Mouse (Mus musculus) lung, embryonic 15.5 days (tissue): ENCODE results near the gene Zbed6. TPM values are rescaled to one million over a fixed set of nuclear protein-coding genes. Genes with fewer than 3 reads are reported as not detected.

Experiments
- ATAC-seq: fragments of 200-750 bp; cut with Nextera tagmentation; 2 replicates; pipeline ENCODE4 v1.8.0; 2017; ENCODE audit warnings: moderate number of reproducible peaks, borderline replicate concordance; ENCODE audit not compliant: low FRiP score, low TSS enrichment; ENCODE audit errors: extremely low read depth
- H3K27ac ChIP-seq: fragments of 300-500 bp; sonication (generic); 2 replicates; pipeline ENCODE4 v1.5.1; 2015; ENCODE audit warnings: moderate library complexity, mild to moderate bottlenecking, inconsistent platforms
- H3K27me3 ChIP-seq: fragments of 300-500 bp; sonication (generic); 2 replicates; pipeline ENCODE4 v1.6.1; 2015; ENCODE audit warnings: inconsistent platforms
- H3K36me3 ChIP-seq: fragments of 300-500 bp; sonication (generic); 2 replicates; pipeline ENCODE4 v1.6.1; 2015; ENCODE audit warnings: inconsistent platforms
- H3K4me1 ChIP-seq: fragments of 300-500 bp; sonication (generic); 2 replicates; pipeline ENCODE4 v1.6.1; 2015; ENCODE audit warnings: inconsistent platforms
- H3K4me2 ChIP-seq: fragments of 300-500 bp; sonication (generic); 2 replicates; pipeline ENCODE4 v1.6.1; 2015; ENCODE audit warnings: inconsistent platforms, mild to moderate bottlenecking, moderate library complexity
- H3K4me3 ChIP-seq: fragments of 300-500 bp; sonication (generic); 2 replicates; pipeline ENCODE4 v1.5.1; 2015; ENCODE audit warnings: mild to moderate bottlenecking, inconsistent platforms
- H3K9ac ChIP-seq: fragments of 300-500 bp; sonication (generic); 2 replicates; pipeline ENCODE4 v1.6.1; 2015; ENCODE audit warnings: inconsistent platforms
- H3K9me3 ChIP-seq: fragments of 300-500 bp; sonication (generic); 2 replicates; pipeline ENCODE4 v1.6.1; 2016; ENCODE audit warnings: inconsistent platforms
- WGBS: fragments of 180-500 bp; shearing (Covaris S2); methylation state at CpG from one replicate; pipeline ENCODE4 v1.1.7; 2015; 5-methylcytosine and 5-hydroxymethylcytosine counted together
- polyA plus RNA-seq: library from polyadenylated mRNA; unstranded; fragments of >200 nt; fragmentation: Nextera tagmentation; extraction: Ambion mirVana; gene quantifications from 2 replicates; pipeline ENCODE4 v1.2.1, GENCODE M21; 2015

Gene Zbed6
- polyA plus RNA-seq, 1 experiment from 2014 or later, result not detected

DNA sequence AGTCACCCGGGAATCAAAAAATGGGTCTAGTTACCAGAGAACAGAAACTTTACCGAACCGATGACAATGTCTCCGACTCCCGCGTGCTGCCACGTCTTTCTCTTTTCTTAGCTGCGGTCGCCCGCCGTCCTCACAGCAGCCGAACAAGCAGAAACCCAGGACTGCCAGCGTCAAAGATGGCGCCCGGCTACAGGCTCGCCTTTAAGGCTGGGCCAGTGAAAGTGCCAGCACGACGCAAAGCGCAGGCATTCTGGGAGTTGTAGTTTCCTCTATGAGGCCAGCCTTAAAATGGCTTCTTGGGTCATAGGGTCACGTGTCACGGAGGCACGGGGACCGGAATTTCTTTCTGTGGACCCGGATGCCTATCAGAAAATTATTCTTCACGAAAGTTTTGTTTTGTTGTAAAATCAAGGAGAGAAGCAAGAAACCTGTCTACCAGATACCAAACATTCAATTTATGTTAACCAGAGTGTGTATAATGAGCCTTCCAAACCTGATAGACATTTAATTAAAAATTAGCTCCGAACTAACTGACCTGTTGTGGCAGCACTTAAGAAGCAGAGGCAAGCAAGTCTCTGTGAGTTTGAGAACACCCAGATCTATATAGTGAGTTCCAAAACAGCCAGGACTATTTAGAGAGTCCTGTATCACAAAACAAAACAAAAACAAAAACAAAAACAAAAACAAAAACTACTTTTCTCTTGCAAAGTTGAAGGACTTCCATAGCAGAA is 683 bp upstream of the Zbed6 start, which contains the start of gene Gm38394:
Gene Gm38394, minus strand, starts transcription at position 116 of the 731 bp plus-strand sequence.
- H3K9ac ChIP-seq, result peak within 1 kb of the TSS; percentile 87
- peak within 1 kb of the TSS; percentile 75 for H3K4me2 ChIP-seq
- no peaks in the 10 kb centered on the region for H3K9me3 ChIP-seq
- H3K4me3 ChIP-seq, result peak within 1 kb of the TSS; percentile 82
- 2% methylated on average over 26 of the region's 26 CpGs for WGBS
- no peaks in the 10 kb centered on the region for H3K27me3 ChIP-seq
- H3K4me1 ChIP-seq, result peaks cover 36% of the 10 kb centered on the region
- ATAC-seq, result peak; percentile 97
- H3K36me3 ChIP-seq, result peaks cover 26% of the 10 kb centered on the region
- H3K27ac ChIP-seq, result peak within 1 kb of the TSS; percentile 92

DNA sequence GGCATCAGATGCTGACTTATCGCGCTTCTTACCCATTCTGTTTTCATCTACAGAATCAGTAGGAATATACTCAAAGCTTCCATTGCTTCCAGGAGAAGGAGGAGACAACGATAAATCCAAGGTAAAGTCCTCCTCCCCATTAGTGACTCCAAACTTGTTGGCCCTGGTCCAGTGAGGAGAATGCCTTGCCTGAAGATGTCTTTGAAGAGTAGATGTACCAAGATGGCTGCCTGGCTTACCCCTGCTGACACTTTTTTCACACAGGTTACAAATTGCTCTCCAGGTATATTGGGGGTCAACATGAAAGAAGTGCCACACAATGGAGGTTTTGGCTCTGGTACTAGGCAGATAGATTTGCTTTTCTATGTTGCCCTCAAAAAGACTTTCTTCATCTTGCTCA is 1.8 kb downstream of the Zbed6 start:
- ATAC-seq, result no peak
- Histone ChIP-seq H3K27me3 (no peaks in the 10 kb centered on the region), H3K4me3 (peak overlapping the region; percentile 3; the same call in 1 of the 2 replicates), H3K9me3 (no peaks in the 10 kb centered on the region), H3K4me2 (peak overlapping the region; percentile 75; the same call in 1 of the 2 replicates), H3K4me1 (peaks cover 43% of the 10 kb centered on the region), H3K36me3 (peaks cover 29% of the 10 kb centered on the region), H3K27ac (no peak overlapping the region), H3K9ac (no peak overlapping the region)
- WGBS, result 71% methylated on average over 3 of the region's 3 CpGs

DNA sequence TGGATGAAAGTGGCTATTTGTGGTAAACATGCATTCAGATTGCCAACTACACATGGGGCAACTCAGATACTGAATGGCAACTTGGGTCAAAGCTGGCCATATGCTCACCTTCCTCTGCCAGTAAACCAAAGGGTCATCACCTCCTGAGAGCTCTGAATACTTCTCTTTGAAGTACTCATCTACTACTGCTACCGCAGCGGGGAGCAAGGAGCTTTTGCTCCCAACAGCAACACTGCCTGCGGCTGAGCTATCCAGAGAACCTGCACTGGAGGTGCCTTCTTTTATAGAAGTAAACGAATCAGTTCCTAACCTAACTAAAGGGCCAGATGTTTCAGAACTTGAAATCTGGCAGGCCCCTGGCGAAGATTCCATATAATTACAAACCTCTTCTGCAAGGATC is 3.9 kb downstream of the Zbed6 start:
- no peaks in the 10 kb centered on the region for H3K27me3 ChIP-seq
- no peak overlapping the region for H3K4me3 ChIP-seq
- H3K4me2 ChIP-seq, result 0 out of 2 replicates have a peak overlapping the region, but pooled peaks have one; percentile 2
- H3K4me1 ChIP-seq, result peaks cover 45% of the 10 kb centered on the region
- H3K9me3 ChIP-seq, result no peaks in the 10 kb centered on the region
- 49% methylated on average over 5 of the region's 5 CpGs for WGBS
- H3K27ac ChIP-seq, result no peak overlapping the region
- peaks cover 35% of the 10 kb centered on the region for H3K36me3 ChIP-seq
- no peak overlapping the region for H3K9ac ChIP-seq
- no peak for ATAC-seq

DNA sequence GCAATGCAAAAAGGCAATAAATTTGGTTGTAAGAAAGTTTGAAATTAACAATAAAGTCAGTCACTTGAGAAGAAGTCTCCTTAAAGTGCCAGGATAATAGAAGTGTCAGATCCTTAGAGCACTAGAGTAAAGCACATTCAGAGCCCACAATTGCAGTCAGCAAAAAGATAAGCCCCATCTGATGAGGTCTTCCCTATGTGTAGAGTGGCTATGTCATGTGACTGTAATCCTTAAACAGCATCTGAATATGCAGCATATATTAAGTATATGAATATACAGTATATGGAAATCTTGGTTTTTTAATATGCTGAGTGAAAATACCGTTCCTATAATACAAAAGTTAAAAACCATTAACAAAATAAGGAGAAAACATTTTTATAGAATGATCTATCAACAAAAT is 7.7 kb downstream of the Zbed6 start:
- Histone ChIP-seq H3K9me3 (no peaks in the 10 kb centered on the region), H3K9ac (no peak overlapping the region), H3K36me3 (peaks cover 24% of the 10 kb centered on the region), H3K4me2 (no peak overlapping the region), H3K27me3 (no peaks in the 10 kb centered on the region), H3K4me1 (peaks cover 25% of the 10 kb centered on the region), H3K27ac (no peak overlapping the region), H3K4me3 (no peak overlapping the region)
- WGBS, result 93% methylated on average over 1 of the region's 1 CpGs
- ATAC-seq, result no peak

DNA sequence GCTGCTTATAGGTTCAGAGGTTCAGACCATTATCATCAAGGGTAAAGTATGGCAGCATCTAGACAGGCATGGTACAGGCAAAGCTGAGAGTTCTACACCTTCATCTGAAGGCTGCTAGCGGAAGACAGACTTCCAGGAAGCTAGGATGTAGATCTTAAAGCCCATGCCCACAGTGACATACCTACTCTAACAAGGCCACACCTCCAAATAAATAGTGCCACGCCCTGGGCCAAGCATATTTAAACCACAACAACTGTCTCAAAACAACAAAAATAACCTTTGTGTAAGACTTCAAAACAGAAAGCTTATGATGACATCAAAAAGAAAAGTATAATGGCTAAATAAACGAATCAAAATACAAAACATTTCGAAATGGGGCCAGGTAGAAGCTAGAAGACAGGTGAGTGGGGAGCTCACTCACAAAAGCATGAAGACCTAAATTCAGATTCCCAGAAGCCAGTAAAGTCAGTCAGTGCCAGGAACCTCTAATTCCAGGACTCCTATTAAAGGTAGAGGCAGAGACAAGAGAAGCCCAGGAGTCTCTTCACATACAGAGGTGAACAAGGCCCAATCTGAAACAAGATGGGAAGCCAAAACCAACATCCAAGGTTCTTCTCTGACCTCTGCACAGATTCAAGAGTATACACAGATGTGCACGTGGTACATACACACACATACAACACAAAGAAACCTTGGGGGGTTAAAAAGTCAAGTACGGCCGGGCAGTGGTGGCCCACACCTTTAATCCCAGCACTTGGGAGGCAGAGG is 10.2 kb downstream of the Zbed6 start:
- Histone ChIP-seq H3K4me2 (no peak overlapping the region), H3K36me3 (peaks cover 27% of the 10 kb centered on the region), H3K27me3 (no peaks in the 10 kb centered on the region), H3K4me1 (peaks cover 8% of the 10 kb centered on the region; the same call in 1 of the 2 replicates), H3K9ac (no peak overlapping the region), H3K4me3 (no peak overlapping the region), H3K9me3 (no peaks in the 10 kb centered on the region), H3K27ac (no peak overlapping the region)
- no peak for ATAC-seq
- WGBS, result 90% methylated on average over 7 of the region's 7 CpGs

DNA sequence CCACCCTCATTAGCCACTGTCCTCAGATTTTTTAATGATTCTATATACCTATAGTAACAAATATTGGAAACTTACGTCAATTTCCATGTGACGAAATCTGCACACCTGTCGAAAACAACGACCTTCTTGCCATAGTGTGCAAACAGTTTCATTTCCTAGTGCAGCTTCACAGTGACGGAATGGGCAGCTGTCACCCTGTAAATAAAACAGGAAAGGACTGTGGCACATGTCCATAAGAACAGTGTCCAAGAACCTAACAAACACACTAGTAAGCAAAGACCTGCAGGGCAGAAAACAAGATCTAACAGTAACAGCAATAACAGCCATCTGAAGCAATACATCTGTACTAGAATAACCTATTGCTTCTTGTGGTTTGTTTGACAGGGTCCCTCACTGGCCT is 15.0 kb downstream of the Zbed6 start:
- H3K4me1 ChIP-seq, result 0 out of 2 replicates have a peak, but pooled peaks cover 3% of the 10 kb centered on the region
- H3K27me3 ChIP-seq, result no peaks in the 10 kb centered on the region
- H3K27ac ChIP-seq, result no peak overlapping the region
- no peaks in the 10 kb centered on the region for H3K9me3 ChIP-seq
- no peak overlapping the region for H3K4me3 ChIP-seq
- H3K9ac ChIP-seq, result no peak overlapping the region
- no peak overlapping the region for H3K4me2 ChIP-seq
- no peak for ATAC-seq
- 87% methylated on average over 5 of the region's 5 CpGs for WGBS
- H3K36me3 ChIP-seq, result peaks cover 62% of the 10 kb centered on the region

DNA sequence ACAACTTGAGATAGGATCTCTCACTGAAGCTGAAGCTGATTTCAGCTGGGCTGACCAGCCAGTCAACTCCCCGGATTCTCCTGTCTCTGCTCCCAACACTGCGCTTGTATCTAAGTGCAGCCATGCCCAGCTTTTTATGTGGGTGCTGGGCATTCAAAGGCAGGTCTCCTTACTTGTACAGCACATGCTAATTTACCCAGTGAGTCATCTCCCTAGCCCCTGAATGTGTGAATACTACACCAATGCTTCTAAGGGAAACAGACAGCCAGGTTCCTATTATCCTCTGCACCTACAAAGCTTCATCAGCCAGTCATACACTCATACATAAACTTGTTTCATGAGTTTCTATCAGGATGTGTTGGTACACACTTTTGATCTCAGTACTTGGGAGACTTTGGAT is 19.5 kb downstream of the Zbed6 start:
- Histone ChIP-seq H3K4me2 (no peak overlapping the region), H3K9ac (no peak overlapping the region), H3K4me1 (0 out of 2 replicates have a peak, but pooled peaks cover 3% of the 10 kb centered on the region), H3K9me3 (no peaks in the 10 kb centered on the region), H3K36me3 (peaks cover 94% of the 10 kb centered on the region), H3K27me3 (no peaks in the 10 kb centered on the region), H3K27ac (no peak overlapping the region), H3K4me3 (no peak overlapping the region)
- WGBS, result 93% methylated on average over 2 of the region's 2 CpGs
- ATAC-seq, result no peak

DNA sequence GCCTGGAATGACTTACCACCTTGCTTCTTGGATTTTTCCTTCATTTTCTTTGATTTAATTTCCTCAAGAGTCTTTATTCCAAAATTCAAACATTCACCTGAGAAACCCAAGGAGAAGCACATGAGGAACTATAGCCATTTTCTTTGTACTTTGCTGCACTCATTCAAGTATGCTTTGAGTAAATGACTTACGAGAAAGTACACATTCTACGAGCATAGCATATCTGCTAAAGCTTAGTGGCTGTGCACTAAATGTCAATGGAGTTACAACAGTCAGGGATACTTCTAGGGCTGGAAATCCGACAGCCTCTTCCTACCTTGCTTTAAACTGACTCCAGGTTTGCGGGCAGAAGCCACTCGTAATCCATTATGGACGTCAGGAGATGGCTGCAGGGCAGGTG is 22.2 kb downstream of the Zbed6 start:
- no peak overlapping the region for H3K4me3 ChIP-seq
- no peaks in the 10 kb centered on the region for H3K9me3 ChIP-seq
- no peaks in the 10 kb centered on the region for H3K27me3 ChIP-seq
- peak overlapping the region; percentile 57; the same call in 1 of the 2 replicates for H3K27ac ChIP-seq
- H3K4me2 ChIP-seq, result no peak overlapping the region
- WGBS, result 64% methylated on average over 6 of the region's 6 CpGs
- no peak overlapping the region for H3K9ac ChIP-seq
- H3K36me3 ChIP-seq, result peaks cover 89% of the 10 kb centered on the region
- no peak for ATAC-seq
- H3K4me1 ChIP-seq, result 0 out of 2 replicates have a peak, but pooled peaks cover 3% of the 10 kb centered on the region

DNA sequence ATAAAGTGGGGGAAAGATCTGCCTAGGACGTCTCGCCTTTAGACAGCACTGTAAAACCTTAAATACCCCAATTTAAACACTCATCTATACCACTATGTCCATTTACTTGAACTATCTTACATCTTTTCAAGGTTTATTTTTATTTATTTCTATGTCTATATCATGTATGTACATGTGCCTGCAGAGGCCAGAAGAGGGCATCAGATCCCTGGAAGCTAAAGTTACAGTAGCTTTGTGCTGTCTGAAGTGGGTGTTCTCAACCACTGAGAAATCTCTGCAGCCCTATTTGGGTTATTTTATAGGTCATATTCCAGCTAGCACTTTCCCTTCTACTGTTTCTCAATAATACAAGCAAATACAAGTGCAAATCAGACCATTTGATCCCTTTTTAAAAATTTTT is 28.5 kb downstream of the Zbed6 start:
- H3K4me3 ChIP-seq, result no peak overlapping the region
- no peaks in the 10 kb centered on the region for H3K9me3 ChIP-seq
- peaks cover 81% of the 10 kb centered on the region for H3K36me3 ChIP-seq
- H3K27ac ChIP-seq, result no peak overlapping the region
- ATAC-seq, result no peak
- no peaks in the 10 kb centered on the region for H3K27me3 ChIP-seq
- H3K9ac ChIP-seq, result no peak overlapping the region
- WGBS, result 86% methylated on average over 2 of the region's 2 CpGs
- no peak overlapping the region for H3K4me2 ChIP-seq
- 0 out of 2 replicates have a peak, but pooled peaks cover under 1% of the 10 kb centered on the region for H3K4me1 ChIP-seq

DNA sequence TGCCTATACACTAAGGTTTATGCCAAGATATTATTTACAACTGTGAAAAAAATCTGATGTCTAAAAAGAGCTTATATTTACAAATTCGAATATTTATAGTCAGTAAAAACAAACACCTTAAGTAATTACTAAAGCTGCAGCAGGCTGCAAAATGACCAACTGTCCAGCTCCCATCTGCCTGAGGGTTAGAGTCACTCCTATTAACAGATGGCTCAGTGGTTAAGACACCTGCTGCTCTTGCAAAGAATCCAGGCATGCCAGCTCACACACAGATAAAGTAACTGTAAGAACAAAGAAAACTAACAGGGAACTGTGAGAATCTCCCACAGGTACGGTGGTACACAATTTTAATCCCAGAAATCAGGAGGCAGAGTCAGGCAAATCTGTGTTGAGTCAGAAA is 35.6 kb downstream of the Zbed6 start:
- Histone ChIP-seq H3K4me1 (no peaks in the 10 kb centered on the region), H3K9ac (no peak overlapping the region), H3K4me2 (no peak overlapping the region), H3K27me3 (no peaks in the 10 kb centered on the region), H3K4me3 (no peak overlapping the region), H3K9me3 (no peaks in the 10 kb centered on the region), H3K36me3 (peaks cover 80% of the 10 kb centered on the region), H3K27ac (no peak overlapping the region)
- no peak for ATAC-seq
- WGBS, result 61% methylated on average over 2 of the region's 2 CpGs

DNA sequence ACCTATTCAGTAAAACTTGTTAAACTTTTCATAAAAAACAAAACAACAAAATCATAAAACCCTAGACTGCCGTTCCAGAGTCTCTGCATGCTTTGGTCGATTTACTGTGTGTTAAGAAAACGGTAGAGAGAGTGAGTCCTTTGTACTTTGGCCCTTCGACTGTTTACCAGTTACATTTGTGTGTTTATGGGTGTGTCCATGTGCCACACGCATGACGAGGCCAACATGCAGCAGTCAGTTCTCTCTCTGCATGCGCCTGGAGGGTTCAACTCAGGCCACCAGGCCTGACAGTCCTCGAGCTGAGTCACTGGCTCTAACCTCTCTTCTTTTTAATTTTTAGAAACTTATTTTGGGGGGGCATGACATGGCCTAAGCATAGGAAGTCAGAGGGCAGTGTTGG is 42.4 kb downstream of the Zbed6 start:
- Histone ChIP-seq H3K9me3 (no peaks in the 10 kb centered on the region), H3K4me1 (no peaks in the 10 kb centered on the region), H3K4me2 (no peak overlapping the region), H3K4me3 (no peak overlapping the region), H3K27me3 (no peaks in the 10 kb centered on the region), H3K9ac (no peak overlapping the region), H3K27ac (no peak overlapping the region), H3K36me3 (peaks cover 49% of the 10 kb centered on the region)
- WGBS, result 70% methylated on average over 8 of the region's 8 CpGs
- no peak for ATAC-seq

DNA sequence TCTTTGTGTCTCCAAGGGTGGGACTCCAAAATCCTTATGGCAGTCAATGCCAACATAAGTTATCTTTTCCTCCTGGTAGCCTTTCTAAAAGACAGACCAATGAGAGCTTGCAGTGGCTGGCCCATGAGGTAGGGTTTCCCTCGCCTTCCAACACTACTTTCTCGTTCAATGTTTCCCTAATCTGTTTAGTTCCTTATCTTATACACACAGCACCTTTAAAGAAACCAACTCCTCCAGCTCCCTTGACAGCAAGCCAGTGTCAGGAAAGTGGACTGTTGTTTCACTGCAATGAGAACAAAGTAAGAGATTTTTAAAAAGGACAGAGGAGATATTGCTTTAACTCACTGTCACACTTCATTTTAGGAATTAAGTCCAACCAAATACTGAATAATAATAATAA is 42.8 kb downstream of the Zbed6 start:
- no peak overlapping the region for H3K9ac ChIP-seq
- H3K36me3 ChIP-seq, result peaks cover 45% of the 10 kb centered on the region
- H3K27ac ChIP-seq, result no peak overlapping the region
- WGBS, result 37% methylated on average over 2 of the region's 2 CpGs
- H3K4me1 ChIP-seq, result no peaks in the 10 kb centered on the region
- no peaks in the 10 kb centered on the region for H3K9me3 ChIP-seq
- H3K4me3 ChIP-seq, result no peak overlapping the region
- ATAC-seq, result no peak
- H3K4me2 ChIP-seq, result no peak overlapping the region
- no peaks in the 10 kb centered on the region for H3K27me3 ChIP-seq
